Mouse (Mus musculus) gastrocnemius, adult 2 months (tissue): ENCODE results near the gene Pnrc2. TPM values are rescaled to one million over a fixed set of nuclear protein-coding genes. Genes with fewer than 3 reads are reported as not detected.
A peak's percentile ranks its signal among the peaks of the same experiment; 100 is the strongest.

Experiments
- DNase-seq: peaks from one replicate; pipeline ENCODE4 v3.0.0; 2022
- H3K27ac ChIP-seq: fragments of 200-600 bp; 2 replicates; pipeline ENCODE4 v1.8.1; 2022; ENCODE audit warnings: mild to moderate bottlenecking
- H3K4me3 ChIP-seq: fragments of 200-600 bp; 2 replicates; pipeline ENCODE4 v1.8.1; 2022; ENCODE audit warnings: mild to moderate bottlenecking, moderate library complexity
- CTCF ChIP-seq: fragments of 200-600 bp; IDR thresholded peaks from 2 replicates; pipeline ENCODE4 v1.8.1; 2022; ENCODE audit warnings: antibody characterized with exemption, mild to moderate bottlenecking, moderate library complexity
- intact Hi-C: fragments of 180-260 bp; cut with DNase I; formaldehyde crosslinking; loops from one replicate; pipeline ENCODE4 v1.15.1; 2025
- total RNA-seq, 2 experiments: library from RNA; stranded (reverse); gene quantifications; 2 replicates each; pipeline ENCODE4 v1.2.3; 2021

Gene Pnrc2
- total RNA-seq, 2 experiments from 2014 or later: 36.7 to 44.8 TPM

DNA sequence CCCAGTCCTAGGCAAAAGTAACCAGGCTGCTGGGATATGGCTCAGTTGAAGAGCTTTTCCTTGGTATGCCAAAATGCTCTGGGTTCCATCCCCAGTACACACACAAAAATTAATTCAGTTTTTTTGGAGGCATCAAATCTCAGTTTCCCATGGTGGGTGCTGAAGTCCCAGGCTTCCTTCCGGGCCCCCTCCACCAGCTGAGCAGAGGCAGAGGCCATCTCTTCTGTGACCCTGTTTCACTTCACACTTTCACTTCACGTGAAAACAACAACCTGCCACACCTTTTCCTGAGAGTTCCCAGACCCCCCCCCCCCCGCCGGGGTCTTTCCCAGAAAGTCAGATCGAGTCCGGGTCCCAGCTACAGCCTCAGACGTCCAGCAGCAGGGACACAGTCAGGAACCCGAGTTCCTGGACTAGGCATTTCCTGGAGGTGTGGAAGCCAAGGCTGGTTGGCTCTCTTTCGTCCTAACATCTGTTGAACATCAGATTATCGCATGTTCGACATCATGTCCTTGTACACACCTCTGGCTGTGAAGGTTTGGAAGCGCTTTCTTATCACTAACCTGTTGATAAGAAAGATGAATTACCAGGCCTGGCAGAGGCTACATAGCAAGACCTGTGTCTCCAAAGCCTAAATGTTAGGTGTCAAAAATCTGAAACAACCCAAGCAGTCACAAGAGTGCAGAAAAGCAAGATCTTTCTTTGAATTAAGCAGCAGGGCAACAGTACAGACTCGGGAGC lies 35.8 kb upstream of the Pnrc2 start:
- Histone ChIP-seq H3K4me3 (peak overlapping the region; percentile 16), H3K27ac (peak overlapping the region; percentile 54)
- intact Hi-C loops: no loop called here
- DNase-seq: no peak
- TF ChIP-seq CTCF: no peak

- H3K4me3 ChIP-seq: no peak overlapping the region
- DNase-seq: no peak
- intact Hi-C loops: no loop called here
- TF ChIP-seq CTCF: no peak
- H3K27ac ChIP-seq: no peak overlapping the region
Observed at GRCm38 (mm10) chr4:135906633-135907032, 33.0 kb upstream of the Pnrc2 start.

GRCm38 (mm10) chr4:135904810-135905209 lies 31.2 kb upstream of the Pnrc2 start:
- TF ChIP-seq CTCF: no peak
- Histone ChIP-seq H3K4me3 (no peak overlapping the region), H3K27ac (no peak overlapping the region)
- DNase-seq: no peak
- intact Hi-C loops: no loop called here

- no peak overlapping the region for H3K4me3 ChIP-seq
- H3K27ac ChIP-seq: no peak overlapping the region
- intact Hi-C loops: no loop called here
- TF ChIP-seq CTCF: no peak
- no peak for DNase-seq
Observed at GRCm38 (mm10) chr4:135902606-135903242, 29.1 kb upstream of the Pnrc2 start.

GRCm38 (mm10) chr4:135900008-135900407 lies 26.4 kb upstream of the Pnrc2 start:
- Histone ChIP-seq H3K27ac (no peak overlapping the region), H3K4me3 (no peak overlapping the region)
- no peak for TF ChIP-seq CTCF
- DNase-seq: no peak
- intact Hi-C loops: no loop called here

GRCm38 (mm10) chr4:135899050-135899448 lies 25.4 kb upstream of the Pnrc2 start:
- intact Hi-C loops: no loop called here
- DNase-seq: no peak
- H3K27ac ChIP-seq: no peak overlapping the region
- no peak for TF ChIP-seq CTCF
- no peak overlapping the region for H3K4me3 ChIP-seq

- intact Hi-C loops: no loop called here
- Histone ChIP-seq H3K4me3 (no peak overlapping the region), H3K27ac (no peak overlapping the region)
- TF ChIP-seq CTCF: no peak
- no peak for DNase-seq
Observed at GRCm38 (mm10) chr4:135898380-135899049, 24.9 kb upstream of the Pnrc2 start.

DNA sequence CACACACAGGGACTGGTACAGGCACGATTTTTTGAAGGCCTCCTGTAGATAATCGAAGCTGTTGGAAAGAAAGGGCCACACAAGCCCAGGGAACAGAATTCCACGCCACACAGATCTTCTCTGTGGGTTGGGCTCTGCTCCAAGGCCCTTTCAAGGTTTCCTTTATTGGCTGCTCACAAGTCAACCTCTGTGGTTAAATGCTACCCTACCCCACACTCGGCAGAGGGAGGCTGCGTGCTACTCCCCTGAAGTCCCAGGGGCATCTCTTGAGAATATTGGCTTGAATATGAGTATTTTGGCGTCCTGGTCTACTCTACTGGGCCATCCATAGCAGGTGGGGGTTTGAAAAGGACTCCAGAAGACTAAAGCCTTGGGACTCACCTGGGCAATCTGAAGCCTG lies 22.5 kb upstream of the Pnrc2 start:
- Histone ChIP-seq H3K4me3 (no peak overlapping the region), H3K27ac (no peak overlapping the region)
- no peak for DNase-seq
- intact Hi-C loops: no loop called here
- no peak for TF ChIP-seq CTCF

GRCm38 (mm10) chr4:135895071-135895571 lies 21.5 kb upstream of the Pnrc2 start, which contains the start of gene Cnr2:
TSS of gene Cnr2 (plus strand) at chr4:135895394.
- no peak within 1 kb of the TSS; the same call in 1 of the 2 replicates for H3K4me3 ChIP-seq
- no peak within 1 kb of the TSS for H3K27ac ChIP-seq
- DNase-seq: no peak
- intact Hi-C loops: no loop called here
- no peak for TF ChIP-seq CTCF

DNA sequence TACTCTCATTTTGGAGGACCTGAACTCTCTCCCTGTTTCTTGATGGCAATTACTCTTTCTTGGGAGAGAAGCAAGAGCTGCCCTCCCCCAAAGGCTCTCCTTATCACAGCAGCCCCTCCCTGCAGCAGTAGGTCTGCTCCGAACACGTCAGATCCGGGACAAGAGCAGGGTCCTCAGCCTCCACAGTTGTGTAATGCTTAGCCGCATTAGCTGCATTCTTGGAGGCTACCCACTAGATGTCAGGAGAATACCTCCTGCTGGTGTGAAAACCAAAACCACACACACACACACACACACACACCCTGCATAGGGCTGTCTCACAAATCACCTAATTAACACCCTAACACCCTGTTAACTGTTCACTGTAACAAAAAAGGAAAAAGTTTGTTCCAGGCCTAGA lies 19.2 kb upstream of the Pnrc2 start:
- H3K27ac ChIP-seq: no peak overlapping the region
- DNase-seq: no peak
- H3K4me3 ChIP-seq: no peak overlapping the region
- TF ChIP-seq CTCF: peak; percentile 7; the same call in 1 of the 2 replicates
- intact Hi-C loops: loop anchor here (5.0 kb wide), 1 partner anchor 39 kb away; no protein-coding TSS in a partner anchor

DNA sequence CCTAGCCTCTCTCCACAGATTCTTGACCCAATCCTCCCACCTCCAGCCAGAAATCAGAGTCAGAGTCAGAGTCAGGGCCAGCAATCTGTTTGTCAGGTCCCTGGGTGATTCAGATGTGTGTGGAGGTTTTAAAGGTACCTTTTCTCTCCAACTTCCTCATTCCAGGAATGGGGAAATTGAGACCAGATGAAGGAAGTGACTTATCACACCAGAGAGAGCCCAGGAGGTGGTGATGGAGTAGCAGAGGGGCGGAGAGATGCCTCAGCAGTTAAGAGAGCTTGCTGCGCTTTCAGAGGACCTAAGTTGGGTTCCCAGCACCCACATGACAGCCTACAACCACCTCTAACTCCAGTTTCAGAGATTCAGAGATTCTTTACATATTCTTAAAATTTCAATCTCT lies 17.9 kb upstream of the Pnrc2 start:
- intact Hi-C loops: loop anchor here (5.0 kb wide), 1 partner anchor 41 kb away; no protein-coding TSS in a partner anchor
- Histone ChIP-seq H3K27ac (no peak overlapping the region), H3K4me3 (no peak overlapping the region)
- no peak for TF ChIP-seq CTCF
- no peak for DNase-seq

DNA sequence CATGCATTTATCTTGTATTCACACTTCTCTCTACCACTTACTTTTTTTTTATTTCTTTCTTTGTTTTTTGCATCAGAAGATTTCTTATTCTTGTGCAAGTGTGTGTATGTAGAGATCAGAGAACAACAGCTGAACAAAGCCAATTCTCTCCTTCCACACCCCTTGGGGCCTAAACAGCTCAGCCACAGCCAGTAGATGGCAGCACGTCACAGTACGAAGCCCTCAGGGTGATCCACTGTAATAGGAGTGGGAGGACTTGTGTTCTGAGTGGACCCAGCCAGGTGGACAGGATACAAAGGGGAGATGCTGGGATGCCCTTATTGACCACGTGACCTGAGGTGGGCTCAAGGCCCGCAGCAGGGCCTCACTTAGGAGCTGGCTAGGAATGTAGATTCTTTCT lies 16.2 kb upstream of the Pnrc2 start:
- no peak overlapping the region for H3K4me3 ChIP-seq
- peak; percentile 92; the same call in 1 of the 2 replicates for TF ChIP-seq CTCF
- intact Hi-C loops: loop anchor here (2.0 to 5.0 kb wide), 2 partner anchors 29 to 42 kb away; no protein-coding TSS in a partner anchor
- H3K27ac ChIP-seq: no peak overlapping the region
- peak; percentile 83 for DNase-seq
